Mouse (Mus musculus) midbrain, embryonic 11.5 days (tissue): ENCODE data around the gene Gda. TPM values are rescaled to one million over a fixed set of nuclear protein-coding genes. Genes with fewer than 3 reads are reported as not detected.

ENCODE experiments used
- ATAC-seq: fragments of 200-750 bp; cut with Nextera tagmentation; 2 replicates; pipeline ENCODE4 v1.8.0; 2017; ENCODE audit warnings: moderate TSS enrichment, moderate library complexity; ENCODE audit not compliant: low FRiP score
- DNase-seq: peaks from one replicate; pipeline ENCODE4 v3.0.0; 2015; ENCODE audit warnings: low spot score; ENCODE audit errors: missing footprints
- H3K27ac ChIP-seq: fragments of 300-500 bp; sonication (generic); 2 replicates; pipeline ENCODE4 v1.5.1; 2014; ENCODE audit warnings: low read depth, low read length
- H3K27me3 ChIP-seq: fragments of 300-500 bp; sonication (generic); 2 replicates; pipeline ENCODE4 v1.6.1; 2014; ENCODE audit warnings: mild to moderate bottlenecking, low read length, moderate library complexity, mixed read lengths; ENCODE audit not compliant: control insufficient read depth, insufficient read depth
- H3K36me3 ChIP-seq: fragments of 300-500 bp; sonication (generic); 2 replicates; pipeline ENCODE4 v1.6.1; 2014; ENCODE audit warnings: mild to moderate bottlenecking, low read length, moderate library complexity, mixed read lengths; ENCODE audit not compliant: control insufficient read depth, insufficient read depth
- H3K4me1 ChIP-seq: fragments of 300-500 bp; sonication (generic); 2 replicates; pipeline ENCODE4 v1.6.1; 2014; ENCODE audit warnings: low read length; ENCODE audit not compliant: control insufficient read depth, insufficient read depth
- H3K4me2 ChIP-seq: fragments of 300-500 bp; sonication (generic); 2 replicates; pipeline ENCODE4 v1.6.1; 2014; ENCODE audit warnings: mild to moderate bottlenecking, moderate library complexity
- H3K4me3 ChIP-seq: fragments of 300-500 bp; sonication (generic); 2 replicates; pipeline ENCODE4 v1.5.1; 2014; ENCODE audit warnings: low read depth, low read length
- H3K9ac ChIP-seq: fragments of 300-500 bp; sonication (generic); 2 replicates; pipeline ENCODE4 v1.6.1; 2014; ENCODE audit warnings: low read length
- H3K9me3 ChIP-seq: fragments of 300-500 bp; sonication (generic); 2 replicates; pipeline ENCODE4 v1.6.1; 2016; ENCODE audit warnings: low read length; ENCODE audit not compliant: control insufficient read depth
- WGBS: fragments of 180-500 bp; shearing (Covaris S2); extraction: QIAGEN DNeasy Blood & Tissue Kit; methylation state at CpG from one replicate; pipeline ENCODE4 v1.1.7; 2014; 5-methylcytosine and 5-hydroxymethylcytosine counted together
- polyA plus RNA-seq: library from polyadenylated mRNA; unstranded; fragments of >200 nt; fragmentation: Nextera tagmentation; extraction: Ambion mirVana; gene quantifications from 2 replicates; pipeline ENCODE4 v1.2.1, GENCODE M21; 2014

Gda gene
- polyA plus RNA-seq, 1 experiment from 2014 or later: 0.05 TPM

- no peak for DNase-seq
- 83% methylated on average over 2 of the region's 2 CpGs for WGBS
- no peaks in the 10 kb centered on the region for H3K9me3 ChIP-seq
- H3K36me3 ChIP-seq: no peaks in the 10 kb centered on the region
- H3K4me3 ChIP-seq: no peak overlapping the region
- ATAC-seq: no peak
- no peak overlapping the region for H3K27ac ChIP-seq
- H3K4me2 ChIP-seq: no peak overlapping the region
- no peak overlapping the region for H3K9ac ChIP-seq
- no peaks in the 10 kb centered on the region for H3K27me3 ChIP-seq
- H3K4me1 ChIP-seq: no peaks in the 10 kb centered on the region
Observed at GRCm38 (mm10) chr19:21386842-21387241, 86.4 kb downstream of the Gda start.

DNA sequence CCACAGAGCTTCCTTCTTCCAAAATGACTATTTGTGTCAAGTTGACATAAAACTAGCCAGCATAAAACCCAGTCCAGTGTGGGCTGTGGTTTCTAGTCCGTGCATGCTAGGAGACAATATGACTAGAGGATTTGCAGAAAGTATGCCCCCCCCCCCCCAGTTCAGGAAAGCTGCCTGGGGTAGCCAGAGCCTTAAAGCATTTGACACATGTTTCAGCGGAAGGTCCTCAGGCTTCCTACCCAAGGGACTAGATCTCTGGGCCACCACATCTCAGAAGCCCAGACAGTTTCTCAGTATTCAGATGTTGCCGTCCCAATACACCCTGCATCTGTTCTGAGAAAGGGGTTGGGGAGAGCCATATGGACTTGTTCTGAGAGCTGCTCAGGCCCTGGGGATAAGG is 89.0 kb downstream of the Gda start:
- Histone ChIP-seq H3K9me3 (no peaks in the 10 kb centered on the region), H3K4me3 (no peak overlapping the region), H3K4me2 (no peak overlapping the region), H3K27me3 (no peaks in the 10 kb centered on the region), H3K9ac (no peak overlapping the region), H3K27ac (no peak overlapping the region), H3K4me1 (no peaks in the 10 kb centered on the region), H3K36me3 (no peaks in the 10 kb centered on the region)
- WGBS: 87% methylated on average over 3 of the region's 3 CpGs
- no peak for ATAC-seq
- DNase-seq: no peak

DNA sequence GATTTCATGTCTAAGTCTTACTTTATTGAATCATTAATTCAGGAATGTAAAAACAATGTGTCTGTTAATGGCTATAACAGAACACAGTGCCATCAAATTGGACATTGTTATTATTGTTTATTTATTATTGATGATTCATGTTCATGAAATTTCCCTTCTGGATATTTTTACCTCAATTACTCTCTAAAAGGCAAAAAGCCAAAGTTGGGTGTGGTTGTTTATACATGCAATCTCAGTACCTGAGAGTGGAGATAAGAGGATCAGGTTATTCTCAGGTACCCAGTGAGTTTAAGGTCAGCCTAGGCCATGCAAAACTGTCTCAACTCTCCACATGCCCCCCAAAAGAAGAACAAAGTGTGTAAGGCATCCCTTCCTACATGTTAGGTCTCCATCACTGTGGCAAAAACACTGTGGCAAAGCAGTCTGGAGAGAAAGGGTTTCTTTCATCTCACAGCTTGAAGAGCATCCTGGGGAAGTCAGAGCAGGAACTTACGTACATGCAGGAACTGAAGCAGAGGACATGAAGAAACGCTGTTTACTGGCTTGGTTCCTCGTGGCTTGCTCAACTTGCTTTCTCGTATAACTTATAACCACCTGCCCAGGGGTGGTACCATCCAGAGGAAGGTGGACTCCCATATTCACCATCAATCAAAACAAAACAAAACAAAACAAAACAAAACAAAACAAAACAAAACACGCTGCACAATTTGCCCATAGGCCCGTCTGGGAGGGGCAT is 89.6 kb downstream of the Gda start:
- ATAC-seq: no peak
- no peak overlapping the region for H3K9ac ChIP-seq
- no peak overlapping the region for H3K4me2 ChIP-seq
- no peaks in the 10 kb centered on the region for H3K9me3 ChIP-seq
- H3K4me1 ChIP-seq: no peaks in the 10 kb centered on the region
- no peaks in the 10 kb centered on the region for H3K27me3 ChIP-seq
- no peak for DNase-seq
- no peaks in the 10 kb centered on the region for H3K36me3 ChIP-seq
- 89% methylated on average over 6 of the region's 6 CpGs for WGBS
- H3K27ac ChIP-seq: no peak overlapping the region
- H3K4me3 ChIP-seq: no peak overlapping the region

- no peak for DNase-seq
- no peaks in the 10 kb centered on the region for H3K4me1 ChIP-seq
- H3K27me3 ChIP-seq: no peaks in the 10 kb centered on the region
- no peak overlapping the region for H3K9ac ChIP-seq
- 66% methylated on average over 2 of the region's 2 CpGs for WGBS
- H3K9me3 ChIP-seq: no peaks in the 10 kb centered on the region
- H3K27ac ChIP-seq: no peak overlapping the region
- H3K4me3 ChIP-seq: no peak overlapping the region
- no peaks in the 10 kb centered on the region for H3K36me3 ChIP-seq
- ATAC-seq: no peak
- no peak overlapping the region for H3K4me2 ChIP-seq
Observed at GRCm38 (mm10) chr19:21381696-21382095, 91.5 kb downstream of the Gda start.

- Histone ChIP-seq H3K4me3 (no peak overlapping the region), H3K4me2 (no peak overlapping the region), H3K27ac (no peak overlapping the region), H3K36me3 (no peaks in the 10 kb centered on the region), H3K9me3 (no peaks in the 10 kb centered on the region), H3K4me1 (no peaks in the 10 kb centered on the region), H3K27me3 (no peaks in the 10 kb centered on the region), H3K9ac (no peak overlapping the region)
- DNase-seq: no peak
- 93% methylated on average over 5 of the region's 5 CpGs for WGBS
- ATAC-seq: no peak
Observed at GRCm38 (mm10) chr19:21379195-21379594, 94.0 kb downstream of the Gda start.

GRCm38 (mm10) chr19:21376445-21377218 is 96.6 kb downstream of the Gda start:
- no peak overlapping the region for H3K4me2 ChIP-seq
- 86% methylated on average over 4 of the region's 4 CpGs for WGBS
- H3K36me3 ChIP-seq: no peaks in the 10 kb centered on the region
- H3K9me3 ChIP-seq: no peaks in the 10 kb centered on the region
- H3K27ac ChIP-seq: no peak overlapping the region
- no peaks in the 10 kb centered on the region for H3K4me1 ChIP-seq
- no peak overlapping the region for H3K9ac ChIP-seq
- H3K4me3 ChIP-seq: no peak overlapping the region
- ATAC-seq (no peak), DNase-seq (peak; percentile 73)
- no peaks in the 10 kb centered on the region for H3K27me3 ChIP-seq

DNA sequence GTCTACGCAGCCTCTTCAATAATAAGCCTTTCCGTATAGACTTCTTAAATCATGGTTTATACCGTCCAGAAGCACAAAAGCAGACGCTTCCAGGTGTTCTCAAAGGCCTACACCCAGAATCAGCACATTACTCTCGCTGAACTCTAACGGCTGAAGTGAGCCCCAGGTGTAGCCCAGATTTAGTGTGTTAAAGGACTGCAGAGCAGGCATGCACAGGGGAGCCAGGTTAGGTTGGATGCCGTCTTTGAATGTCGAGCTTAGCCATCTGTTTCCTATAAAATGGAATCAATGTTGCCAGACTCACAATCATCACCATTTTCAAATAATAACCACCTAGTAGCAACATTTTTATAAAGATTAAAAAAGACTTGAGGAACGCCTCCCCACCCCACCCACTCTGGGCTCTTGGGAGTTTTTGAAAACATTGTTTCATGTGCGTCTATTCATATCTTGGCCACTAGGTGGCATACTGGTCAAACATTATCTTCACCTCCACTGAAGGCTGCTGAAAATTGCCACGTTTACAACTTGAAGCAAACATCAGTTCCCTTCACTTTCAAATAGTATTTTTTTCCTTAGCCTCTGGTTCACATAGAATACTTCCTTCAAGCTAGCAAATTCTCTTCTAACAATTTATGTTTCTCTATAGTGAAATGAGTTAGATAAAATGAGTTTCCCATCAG is 100.0 kb downstream of the Gda start:
- no peaks in the 10 kb centered on the region for H3K36me3 ChIP-seq
- no peak overlapping the region for H3K27ac ChIP-seq
- no peaks in the 10 kb centered on the region for H3K4me1 ChIP-seq
- ATAC-seq: peak; percentile 71
- no peak overlapping the region for H3K4me3 ChIP-seq
- no peak overlapping the region for H3K4me2 ChIP-seq
- H3K9me3 ChIP-seq: no peaks in the 10 kb centered on the region
- DNase-seq: peak; percentile 94
- WGBS: 52% methylated on average over 11 of the region's 11 CpGs
- H3K27me3 ChIP-seq: no peaks in the 10 kb centered on the region
- H3K9ac ChIP-seq: no peak overlapping the region

DNA sequence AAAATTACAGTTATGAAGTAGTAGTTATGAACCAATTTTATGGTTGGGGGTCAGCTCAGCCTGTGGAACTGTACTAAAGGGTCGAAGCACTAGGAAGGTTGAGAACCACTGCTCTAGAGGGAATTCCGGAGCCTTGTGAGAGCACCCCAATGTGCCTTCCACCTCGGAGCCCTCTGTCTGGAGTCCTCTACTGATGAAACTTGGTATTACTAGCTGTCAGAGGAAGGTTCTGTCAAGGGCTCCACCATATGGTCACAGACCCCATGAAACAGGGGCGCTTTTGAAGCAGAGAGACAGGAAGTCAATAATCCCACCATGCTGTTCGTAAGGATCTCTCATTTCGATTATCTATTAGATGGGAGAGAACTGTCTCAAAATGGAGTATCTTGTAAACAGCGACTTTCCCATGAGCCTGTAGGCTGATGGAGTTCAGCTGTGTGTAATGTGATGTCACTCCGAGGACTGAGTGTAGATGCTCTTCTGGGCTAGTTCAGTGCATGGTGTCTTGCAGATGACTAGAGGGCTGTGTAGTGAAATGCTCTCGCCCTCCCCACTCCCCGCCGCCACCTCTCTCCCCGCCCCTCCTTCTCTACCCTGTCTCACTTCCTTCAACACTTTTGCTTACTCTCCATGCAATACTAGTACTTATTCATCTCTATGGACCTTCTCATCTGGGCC is 100.7 kb downstream of the Gda start:
- ATAC-seq (peak; percentile 26; the same call in 1 of the 2 replicates), DNase-seq (no peak)
- Histone ChIP-seq H3K9me3 (no peaks in the 10 kb centered on the region), H3K27me3 (no peaks in the 10 kb centered on the region), H3K4me1 (no peaks in the 10 kb centered on the region), H3K4me3 (no peak overlapping the region), H3K4me2 (no peak overlapping the region), H3K9ac (no peak overlapping the region), H3K36me3 (no peaks in the 10 kb centered on the region), H3K27ac (no peak overlapping the region)
- 87% methylated on average over 12 of the region's 12 CpGs for WGBS
